Mouse (Mus musculus) spleen, adult 18-20 months (tissue): ENCODE measurements at regions not wholly inside any gene's neighbourhood (a gene's known extent, or its start where the extent isn't known, plus 50 kb on each side); places are given as distances from the start of the nearest gene placed in this dataset.

Experiments used
- DNase-seq, 2 experiments: peaks; one replicate each; pipeline ENCODE4 v3.0.0; 2022; ENCODE audit warnings: mixed read lengths in 2 of 2

- DNase-seq = no peak
Measured at GRCm38 (mm10) chr1:81950140-81950550, 282.8 kb upstream of the Gm9747 start.

GRCm38 (mm10) chr1:81950853-81951252 lies 282.1 kb upstream of the Gm9747 start:
- no peak for DNase-seq

GRCm38 (mm10) chr1:81951493-81952011 lies 281.4 kb upstream of the Gm9747 start:
- DNase-seq = no peak

- DNase-seq = no peak
Measured at GRCm38 (mm10) chr1:81952095-81952494, 280.8 kb upstream of the Gm9747 start.

- DNase-seq = no peak
Measured at GRCm38 (mm10) chr1:81954507-81954906, 278.4 kb upstream of the Gm9747 start.

GRCm38 (mm10) chr1:81967062-81967461 lies 265.9 kb upstream of the Gm9747 start:
- DNase-seq = no peak

- no peak for DNase-seq
Measured at GRCm38 (mm10) chr1:81967746-81968295, 265.1 kb upstream of the Gm9747 start.

GRCm38 (mm10) chr1:81972575-81972974 lies 260.3 kb upstream of the Gm9747 start:
- no peak for DNase-seq

- no peak for DNase-seq
Measured at GRCm38 (mm10) chr1:81973481-81973880, 259.4 kb upstream of the Gm9747 start.

- no peak for DNase-seq
Measured at GRCm38 (mm10) chr1:82007943-82008342, 225.0 kb upstream of the Gm9747 start.

GRCm38 (mm10) chr1:82008805-82009204 lies 224.1 kb upstream of the Gm9747 start:
- no peak for DNase-seq

- no peak for DNase-seq
Measured at GRCm38 (mm10) chr1:82010995-82011394, 221.9 kb upstream of the Gm9747 start.

- DNase-seq = no peak
Measured at GRCm38 (mm10) chr1:82015341-82015740, 217.6 kb upstream of the Gm9747 start.

GRCm38 (mm10) chr1:82018701-82019404 lies 214.1 kb upstream of the Gm9747 start:
- DNase-seq = no peak

GRCm38 (mm10) chr1:82027761-82028160 lies 205.2 kb upstream of the Gm9747 start:
- no peak for DNase-seq

- no peak for DNase-seq
Measured at GRCm38 (mm10) chr1:82031130-82031529, 201.8 kb upstream of the Gm9747 start.

GRCm38 (mm10) chr1:82032410-82032809 lies 200.5 kb upstream of the Gm9747 start:
- DNase-seq = no peak

GRCm38 (mm10) chr1:82038171-82038570 lies 194.7 kb upstream of the Gm9747 start:
- no peak for DNase-seq

- DNase-seq = no peak
Measured at GRCm38 (mm10) chr1:82038698-82039097, 194.2 kb upstream of the Gm9747 start.

- DNase-seq = no peak
Measured at GRCm38 (mm10) chr1:82041286-82042050, 191.4 kb upstream of the Gm9747 start.

GRCm38 (mm10) chr1:82042051-82042432 lies 190.9 kb upstream of the Gm9747 start:
- DNase-seq = no peak

- no peak for DNase-seq
Measured at GRCm38 (mm10) chr1:82042527-82042926, 190.4 kb upstream of the Gm9747 start.

GRCm38 (mm10) chr1:82066291-82066690 lies 166.6 kb upstream of the Gm9747 start:
- DNase-seq = no peak

GRCm38 (mm10) chr1:82068571-82068970 lies 164.3 kb upstream of the Gm9747 start:
- DNase-seq = no peak
